Mouse (Mus musculus): Measurements from ENCODE around the gene Mical2.
A peak's percentile ranks its signal among the peaks of the same experiment; 100 is the strongest.

Gene Mical2

DNA sequence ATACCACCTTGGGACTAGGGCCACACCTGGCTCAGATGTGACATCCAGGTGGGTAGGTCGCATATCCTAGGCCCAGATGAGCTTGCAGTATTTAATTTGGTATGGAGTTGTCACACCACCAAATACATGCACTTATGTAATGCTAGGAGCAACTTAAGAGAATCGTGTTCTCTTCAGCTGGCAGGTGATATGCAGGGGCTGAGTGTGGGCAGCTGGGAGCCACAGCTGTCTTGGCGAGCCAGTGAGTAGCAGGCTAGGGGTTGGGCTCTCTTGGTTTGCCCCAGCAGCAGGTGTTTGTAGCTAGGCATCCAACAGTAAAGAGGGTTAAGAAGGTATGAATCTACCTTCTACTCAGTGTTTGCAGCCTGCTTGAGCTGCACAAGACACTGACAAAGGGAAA is 49.4 kb downstream of the Mical2 start:
- no peak for DNase-seq (ENCODE audit: low read depth, low spot score)

DNA sequence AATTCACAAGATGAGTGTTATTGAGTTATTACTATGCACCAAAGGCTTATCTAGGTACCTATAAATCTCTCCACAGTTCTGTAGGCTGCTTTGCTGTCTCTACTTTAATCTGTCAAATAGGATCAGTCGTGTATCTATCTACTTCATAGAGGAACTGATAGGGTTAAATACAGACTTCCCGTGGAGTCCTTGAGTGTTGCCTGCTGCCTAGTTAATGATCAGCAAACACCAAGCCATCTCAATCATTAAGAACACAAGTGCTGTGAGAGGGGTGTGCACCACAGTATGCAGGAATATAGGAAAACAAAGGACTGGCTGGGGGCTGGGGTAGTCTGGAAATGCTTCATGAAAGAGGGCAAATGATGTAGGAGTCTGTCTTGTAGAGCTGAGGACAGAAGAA is 50.2 kb downstream of the Mical2 start:
- no peak for DNase-seq (ENCODE audit: low read depth, low spot score)

DNA sequence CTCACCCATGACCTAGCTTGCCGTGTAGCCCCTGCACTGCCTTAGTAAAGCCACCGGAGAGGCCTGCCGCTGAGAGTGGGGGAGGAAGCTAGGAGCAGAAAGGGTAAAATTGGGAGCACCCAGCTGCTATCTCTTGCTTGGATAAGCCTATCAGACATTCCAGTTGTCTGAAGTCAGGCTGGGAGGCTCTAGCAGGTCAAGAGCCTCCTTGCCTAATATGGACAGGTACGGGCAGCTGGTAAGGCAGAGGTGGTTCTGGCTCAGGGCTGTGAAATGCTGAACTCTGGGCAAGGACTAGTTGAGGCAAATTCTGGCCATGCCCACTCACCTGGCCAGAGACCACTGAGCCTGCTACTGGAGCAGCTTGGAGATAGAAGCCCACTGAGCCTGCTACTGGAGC is 51.2 kb downstream of the Mical2 start:
- no peak for DNase-seq (ENCODE audit: low read depth, low spot score)

DNA sequence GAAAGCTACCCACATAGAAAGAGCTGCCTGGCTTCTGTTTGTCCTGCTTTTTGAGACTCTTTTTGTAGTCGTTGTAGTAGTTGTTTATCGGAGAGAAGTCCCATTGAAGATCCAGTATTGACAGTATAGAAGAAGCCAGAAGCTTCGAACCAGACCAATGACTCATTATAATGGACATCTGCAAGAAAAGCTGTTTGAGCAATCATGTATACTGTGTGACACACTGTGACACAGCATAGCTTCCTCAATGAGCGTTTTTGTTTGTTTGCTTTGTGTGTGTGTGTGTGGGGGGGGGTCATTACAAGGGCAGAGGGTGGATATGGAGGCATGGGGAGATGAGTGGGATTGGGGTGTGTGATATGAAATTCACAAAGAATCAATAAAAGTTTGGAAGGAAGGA is 53.0 kb downstream of the Mical2 start:
- DNase-seq (ENCODE audit: low read depth, low spot score): no peak

DNA sequence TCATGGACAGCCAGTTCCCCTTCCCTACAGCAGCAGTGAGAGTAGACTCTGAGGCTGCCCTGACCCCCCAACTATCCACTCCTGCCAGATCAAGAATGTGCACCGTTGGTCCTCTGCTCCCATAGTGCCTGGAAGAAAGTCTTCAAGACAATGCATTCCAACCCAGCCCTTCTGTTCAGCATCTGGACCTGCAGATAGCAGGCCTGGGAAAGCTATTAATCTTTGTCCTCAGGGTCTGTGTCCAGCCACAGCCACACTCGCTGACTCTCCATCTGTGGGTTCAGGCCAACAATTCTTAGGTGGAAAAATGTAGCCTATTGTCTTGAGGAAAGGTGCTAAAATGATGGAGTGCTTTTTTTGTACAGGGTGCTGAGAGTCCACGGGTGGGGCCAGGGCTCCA is 54.8 kb downstream of the Mical2 start:
- DNase-seq (ENCODE audit: low read depth, low spot score): no peak

DNA sequence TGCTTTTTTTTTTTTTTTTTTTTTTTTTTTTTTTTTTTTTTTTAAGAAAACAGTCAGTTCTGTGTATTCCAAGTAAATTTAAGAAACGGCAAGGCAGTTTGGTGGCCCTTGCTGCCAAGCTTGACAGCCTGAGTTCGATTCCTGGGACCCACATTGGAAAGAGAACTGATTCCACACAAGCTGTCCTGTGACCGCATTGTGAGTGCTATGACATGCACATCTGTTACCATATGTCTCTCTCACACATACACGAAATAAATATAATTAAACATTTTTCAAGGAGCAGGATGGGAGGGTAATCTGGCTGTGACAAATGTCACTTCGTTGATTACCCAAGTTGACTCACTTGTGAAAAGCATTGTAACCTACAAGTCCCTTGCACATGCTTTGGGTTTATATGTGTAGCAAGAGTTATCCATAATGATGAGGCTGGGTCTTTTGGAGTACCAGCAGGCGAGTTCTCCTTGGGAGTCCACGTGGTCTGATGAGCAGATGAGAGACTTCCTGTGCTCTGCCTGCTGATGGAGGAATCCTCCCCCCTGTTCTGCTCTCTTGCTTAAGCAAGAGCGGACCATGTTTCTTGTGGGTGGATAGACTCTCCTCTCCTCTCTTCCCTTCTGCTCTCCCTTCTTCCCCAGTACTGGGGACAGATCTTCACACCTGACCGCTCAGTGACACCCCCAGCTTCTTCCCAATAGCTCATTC is 58.1 kb downstream of the Mical2 start:
- no peak for DNase-seq (ENCODE audit: low read depth, low spot score)

DNA sequence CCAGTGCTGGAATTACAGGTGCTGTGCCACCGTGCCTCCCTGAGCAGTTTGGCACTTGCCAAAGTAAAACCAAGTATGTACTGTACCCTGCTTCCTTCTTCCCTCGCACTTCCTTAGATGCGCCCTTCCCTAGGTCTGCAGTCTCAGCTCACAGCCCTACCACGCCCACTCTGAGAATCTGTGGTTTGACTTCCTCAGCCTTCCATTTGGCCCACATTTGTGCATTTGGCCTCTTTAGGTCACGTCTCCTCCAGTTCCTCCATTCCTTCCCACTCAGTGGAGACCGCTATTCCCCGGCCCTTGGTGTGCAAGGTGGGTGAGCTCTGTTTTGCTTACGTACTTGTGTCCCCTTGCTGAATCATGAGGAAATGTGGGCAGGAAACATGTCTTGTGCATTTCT is 59.9 kb downstream of the Mical2 start:
- DNase-seq (ENCODE audit: low read depth, low spot score): no peak

DNA sequence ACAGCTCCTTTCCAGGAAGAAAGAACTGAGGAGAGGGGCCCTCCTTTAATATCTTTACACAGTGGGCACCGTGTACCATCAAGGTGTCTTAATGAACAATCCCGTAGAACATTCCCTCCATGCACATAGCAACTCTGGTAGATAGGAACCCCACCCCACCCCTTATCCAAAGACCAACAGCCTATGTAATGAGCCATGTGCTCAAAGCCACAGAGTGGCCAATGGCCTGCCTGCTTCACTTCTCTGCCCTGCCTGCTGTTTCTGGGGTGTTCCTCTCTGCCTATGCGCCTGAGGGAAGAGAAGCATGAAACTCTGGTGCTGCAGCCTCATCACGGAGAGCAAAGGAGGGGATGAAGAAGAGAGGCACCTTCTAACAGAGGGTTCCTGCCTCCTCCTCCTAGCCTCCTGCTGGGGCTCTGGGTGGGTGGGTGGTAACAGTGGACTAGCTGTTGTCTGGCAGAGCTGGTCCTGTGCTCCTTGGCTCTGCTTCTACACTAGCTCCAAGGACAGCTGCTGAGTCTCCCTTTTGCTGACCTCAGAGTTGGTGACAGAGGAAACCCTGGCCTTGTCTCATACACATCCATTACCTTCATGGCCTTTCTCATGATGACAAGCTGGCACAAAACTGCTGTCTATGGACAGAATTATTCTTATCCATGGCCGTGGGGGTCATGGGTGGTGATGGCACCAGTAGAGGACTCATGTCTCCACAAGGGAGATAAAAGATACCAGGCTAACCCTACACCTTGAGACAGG is 62.9 kb downstream of the Mical2 start:
- no peak for DNase-seq (ENCODE audit: low read depth, low spot score)

DNA sequence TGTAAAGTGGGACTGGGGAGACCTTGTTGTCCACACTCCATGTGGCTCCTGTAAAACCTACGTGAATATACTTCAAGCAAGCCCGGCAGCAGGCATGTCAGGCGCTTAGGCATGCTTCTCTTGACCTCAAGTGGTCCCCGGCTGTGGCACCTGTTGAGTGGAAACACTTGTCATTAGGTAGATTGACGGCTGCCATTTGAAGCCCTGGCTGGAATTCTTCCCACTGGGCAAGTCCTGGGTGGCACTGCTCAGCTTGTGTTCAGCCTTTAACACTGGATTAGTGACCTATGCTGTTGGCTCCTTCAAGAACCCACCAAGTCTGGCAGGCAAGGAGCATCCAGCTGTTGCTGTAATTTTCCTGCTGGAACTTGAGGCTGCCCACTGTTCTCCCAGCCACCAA is 63.9 kb downstream of the Mical2 start:
- peak; percentile 14 for DNase-seq (ENCODE audit: low read depth, low spot score)

DNA sequence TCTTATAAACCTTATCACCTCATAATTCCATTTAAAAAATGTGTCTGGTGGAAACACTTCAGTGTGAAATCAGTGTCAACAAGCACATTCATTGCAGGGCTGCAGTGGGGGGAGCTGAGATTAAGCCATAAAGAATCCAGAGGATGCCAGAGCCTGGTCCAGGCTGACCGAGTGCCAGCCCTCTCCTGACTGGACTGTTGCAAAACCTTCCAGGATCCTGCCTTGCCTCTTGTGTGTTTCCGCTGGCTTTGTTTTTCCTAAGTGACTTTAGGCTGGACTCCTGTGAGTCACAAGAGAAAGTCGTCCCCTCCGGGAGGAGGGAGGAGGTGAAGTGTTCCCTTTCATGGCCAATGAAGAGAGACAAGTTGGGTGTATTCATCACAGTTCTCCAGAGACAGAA is 64.3 kb downstream of the Mical2 start:
- DNase-seq (ENCODE audit: low read depth, low spot score): no peak

DNA sequence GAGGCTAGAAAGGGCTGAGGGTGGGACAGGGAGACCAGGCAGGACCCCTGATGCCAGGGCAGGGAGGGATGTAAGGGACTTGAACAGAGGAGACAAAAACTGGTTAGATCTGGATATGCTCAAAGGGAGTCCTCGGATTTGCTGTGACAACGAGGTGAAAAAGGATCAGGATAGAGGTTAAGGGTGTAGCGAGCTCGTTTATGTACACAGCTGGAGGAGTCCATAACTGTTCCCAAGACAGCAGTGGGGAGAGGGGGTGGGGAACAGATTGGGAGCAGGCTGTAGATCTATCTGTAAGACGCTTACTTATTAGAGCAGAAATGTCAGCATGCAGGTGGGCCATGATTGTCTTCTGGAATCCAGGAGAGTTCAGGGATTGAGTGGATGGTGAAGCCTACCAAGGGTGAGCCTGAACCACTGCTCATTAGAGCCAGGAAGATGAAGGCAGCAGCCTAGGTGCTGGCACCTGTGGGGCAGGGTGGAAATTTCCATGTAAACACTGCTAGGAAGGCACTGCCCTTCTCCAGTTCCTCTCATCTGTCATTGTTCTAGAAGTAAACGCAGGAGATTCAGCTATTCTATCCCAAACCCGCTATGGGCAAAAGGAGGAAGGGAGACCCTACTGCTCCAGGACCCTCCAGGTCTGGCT is 67.9 kb downstream of the Mical2 start:
- DNase-seq (ENCODE audit: low read depth, low spot score): no peak

DNA sequence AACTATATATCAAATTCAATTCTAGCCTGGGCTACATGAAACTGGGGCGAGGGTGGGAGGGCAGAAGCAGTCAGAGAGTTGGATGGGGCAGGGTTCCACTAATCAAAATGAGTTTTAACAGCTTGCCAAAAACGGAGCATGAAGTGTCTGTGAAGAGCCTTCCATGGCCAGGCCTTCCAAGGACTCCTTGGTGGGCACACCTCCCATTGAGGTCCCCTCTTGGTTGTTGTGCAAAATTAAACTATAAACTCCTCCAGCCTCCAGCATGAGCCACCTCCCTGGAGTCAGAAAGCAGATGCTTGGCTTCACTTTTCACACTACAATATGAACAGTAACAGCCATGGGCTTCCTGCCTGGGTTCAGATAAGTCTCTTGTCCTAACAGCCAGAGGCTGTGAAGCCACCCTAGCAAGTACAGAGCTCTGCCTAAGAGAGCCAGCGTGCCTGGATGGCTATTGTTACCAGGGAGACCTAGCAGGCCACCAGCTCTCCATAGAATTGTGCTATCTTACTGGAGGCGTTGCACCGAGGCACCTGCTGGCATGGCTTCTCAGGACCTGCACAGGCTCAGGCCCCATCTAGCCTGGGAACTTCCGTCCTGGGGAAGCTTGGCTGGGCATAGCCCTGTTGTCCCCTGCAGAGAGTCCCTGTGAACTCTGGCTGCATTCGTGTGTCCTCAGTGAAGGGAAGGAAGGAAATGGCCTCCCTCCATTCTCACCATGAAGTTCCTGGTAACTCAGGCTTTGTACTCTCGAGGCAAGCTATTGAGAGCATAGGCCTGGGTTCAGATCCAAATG is 70.0 kb downstream of the Mical2 start:
- DNase-seq (ENCODE audit: low read depth, low spot score): no peak

DNA sequence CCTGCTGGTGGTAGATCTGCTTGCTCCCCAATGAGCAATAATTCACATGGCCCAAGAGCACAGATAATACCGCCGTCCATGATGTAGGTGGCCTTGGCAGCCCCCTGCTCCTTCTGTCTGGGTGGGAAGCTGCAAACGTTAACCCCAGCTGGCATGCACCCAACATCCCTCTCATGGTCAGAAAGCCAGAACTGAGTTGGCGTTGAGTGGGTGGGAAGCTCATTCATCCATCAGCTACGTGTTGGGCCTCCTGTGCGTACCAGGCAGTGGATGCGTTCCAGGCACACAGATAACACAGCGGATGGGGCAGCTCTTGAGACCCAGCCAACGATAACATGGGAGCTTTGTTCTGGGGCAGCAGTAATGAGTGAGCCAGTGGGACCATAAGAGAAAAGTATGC is 72.4 kb downstream of the Mical2 start:
- DNase-seq (ENCODE audit: low read depth, low spot score): no peak

DNA sequence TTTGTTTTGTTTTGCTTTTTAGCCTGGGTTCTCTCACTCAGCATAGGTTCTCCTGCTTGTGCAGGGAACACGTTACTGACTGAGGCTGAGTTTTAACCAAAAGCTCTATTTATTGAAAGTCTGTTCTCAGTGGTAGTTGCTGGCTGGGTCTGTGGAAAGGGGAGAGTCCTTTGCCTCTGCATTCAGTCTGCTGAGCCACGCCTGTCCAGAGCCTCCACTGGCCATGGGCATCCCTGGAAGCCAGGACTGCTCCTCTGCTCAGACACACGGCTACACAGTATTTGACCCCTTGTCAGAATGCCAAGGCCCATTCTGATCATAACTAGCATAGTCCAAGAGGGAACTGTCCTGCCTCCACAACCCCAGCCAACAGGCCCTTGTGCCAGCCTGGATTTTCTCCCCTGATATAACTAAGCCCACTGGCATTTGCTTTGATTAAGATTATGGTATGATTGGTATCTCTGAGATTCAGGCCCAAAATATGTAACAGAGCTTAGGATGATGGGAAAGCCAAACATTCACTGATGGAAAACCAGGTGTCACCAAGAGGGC is 73.3 kb downstream of the Mical2 start:
- DNase-seq (ENCODE audit: low read depth, low spot score): no peak

DNA sequence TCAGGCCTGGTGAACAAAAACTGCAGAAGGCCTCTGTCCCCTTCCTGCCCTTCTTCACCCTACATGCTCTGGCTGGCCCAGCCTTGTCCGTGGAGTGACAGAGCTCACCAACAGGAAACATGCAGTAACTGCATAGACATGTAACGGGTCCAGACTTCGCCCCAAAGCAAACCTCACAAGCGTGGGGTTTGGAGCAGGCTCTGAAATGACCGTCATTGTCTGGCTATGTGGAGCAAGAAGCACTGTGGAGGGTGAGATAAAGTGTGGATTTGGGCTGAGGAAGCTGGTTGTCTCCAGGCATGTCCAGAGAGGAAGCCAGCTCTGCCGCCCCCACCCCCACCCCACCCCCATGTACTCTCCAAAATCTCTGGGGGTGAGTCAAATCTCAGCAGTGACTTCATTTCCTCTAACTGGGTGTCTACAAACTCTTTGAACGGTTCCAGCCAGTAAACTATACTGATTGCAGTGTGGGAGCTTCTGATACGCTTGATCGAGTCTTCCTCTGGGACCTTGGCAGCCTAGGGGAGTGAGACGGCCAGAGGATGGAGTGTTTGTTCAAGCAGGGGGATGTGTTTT is 74.0 kb downstream of the Mical2 start:
- DNase-seq (ENCODE audit: low read depth, low spot score): no peak

DNA sequence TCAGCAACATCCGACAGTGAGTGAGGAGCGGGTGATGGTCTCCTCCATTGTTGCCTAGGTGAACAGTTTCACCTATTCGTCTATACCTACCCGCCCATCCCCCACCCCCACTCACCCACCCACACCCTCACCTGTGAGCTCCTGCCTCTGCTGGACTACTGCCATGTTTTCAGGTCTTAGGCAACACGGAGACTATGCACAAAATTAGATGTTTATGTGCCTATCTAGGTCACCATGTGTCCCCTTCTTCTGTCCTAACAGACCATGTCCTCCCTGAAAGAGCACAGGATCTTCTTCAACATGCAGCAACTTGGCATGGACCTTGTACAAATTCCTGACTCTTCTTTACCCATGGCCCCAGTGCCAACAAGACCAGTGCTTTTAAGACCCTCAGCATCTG is 74.5 kb downstream of the Mical2 start:
- no peak for DNase-seq (ENCODE audit: low read depth, low spot score)

DNA sequence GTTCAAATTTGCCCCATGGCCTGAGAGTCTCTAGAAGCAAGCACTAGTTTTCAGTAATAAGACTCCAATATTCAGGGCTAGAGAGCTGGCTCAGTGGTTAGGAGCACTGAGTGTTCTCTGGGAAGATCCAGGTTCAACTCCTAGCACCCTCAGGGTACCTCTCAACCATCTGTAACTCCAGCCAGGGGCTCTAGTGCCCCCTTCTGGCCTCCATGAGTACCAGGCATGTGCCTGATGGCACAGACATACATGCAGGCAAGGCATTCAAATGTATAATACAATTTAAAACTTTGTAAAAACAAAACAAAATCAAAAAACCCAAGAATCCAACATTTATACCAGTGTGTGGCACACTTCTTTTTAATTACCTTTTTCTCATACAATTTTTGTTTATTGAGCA is 75.4 kb downstream of the Mical2 start:
- no peak for DNase-seq (ENCODE audit: low read depth, low spot score)

DNA sequence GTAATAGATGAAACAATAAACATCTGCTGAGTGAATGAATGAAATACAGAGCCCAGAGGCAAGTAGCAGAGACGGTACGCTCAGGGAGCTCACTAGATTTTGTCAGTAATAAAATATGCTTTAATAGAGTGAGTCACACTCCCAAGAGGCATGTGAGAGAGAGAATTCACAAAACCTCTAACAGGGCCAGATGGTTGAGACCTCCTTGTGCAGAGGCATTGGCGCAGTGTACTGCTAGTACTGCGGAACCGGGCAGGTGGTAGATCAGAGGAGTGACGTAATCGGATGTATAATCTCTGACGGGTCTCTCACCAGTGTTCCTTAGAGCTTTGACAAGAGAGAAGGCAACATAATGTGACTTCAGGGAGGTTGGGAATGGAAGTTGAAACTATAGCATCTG is 78.7 kb downstream of the Mical2 start:
- no peak for DNase-seq (ENCODE audit: low read depth, low spot score)

DNA sequence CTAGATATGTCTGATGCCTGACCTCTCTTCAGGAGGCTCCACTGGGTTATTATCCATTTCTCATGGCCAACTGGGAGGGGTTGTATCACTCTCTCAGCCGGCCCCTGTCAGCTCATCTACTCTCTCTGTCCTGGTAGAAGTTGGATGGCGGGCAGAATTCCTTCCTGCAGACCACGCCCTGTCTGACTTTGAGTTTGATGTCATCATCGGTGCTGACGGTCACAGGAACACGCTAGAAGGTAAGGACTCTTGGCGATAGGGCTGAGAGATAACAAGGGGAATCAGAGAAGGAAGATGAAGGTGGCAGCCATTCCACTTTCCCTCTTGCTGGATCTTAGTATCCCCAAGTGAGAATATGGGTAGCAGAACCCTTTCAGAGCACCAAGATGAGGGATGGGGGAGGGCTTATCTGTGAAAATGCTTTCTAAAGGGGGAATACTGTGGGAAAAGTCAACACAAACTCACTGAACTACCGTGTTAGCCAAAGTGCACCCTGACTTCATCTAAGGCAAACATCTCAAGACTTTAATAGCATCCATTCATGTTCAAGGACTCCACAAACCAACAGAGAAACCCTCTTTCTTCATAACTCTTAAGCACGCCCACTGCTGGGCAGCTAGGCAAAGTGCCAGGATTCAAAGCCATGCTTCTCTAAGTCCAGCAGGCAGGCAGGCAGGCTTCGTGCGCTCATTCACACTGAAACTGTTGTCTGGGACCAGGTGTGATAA is 83.8 kb downstream of the Mical2 start:
- DNase-seq (ENCODE audit: low read depth, low spot score): no peak

DNA sequence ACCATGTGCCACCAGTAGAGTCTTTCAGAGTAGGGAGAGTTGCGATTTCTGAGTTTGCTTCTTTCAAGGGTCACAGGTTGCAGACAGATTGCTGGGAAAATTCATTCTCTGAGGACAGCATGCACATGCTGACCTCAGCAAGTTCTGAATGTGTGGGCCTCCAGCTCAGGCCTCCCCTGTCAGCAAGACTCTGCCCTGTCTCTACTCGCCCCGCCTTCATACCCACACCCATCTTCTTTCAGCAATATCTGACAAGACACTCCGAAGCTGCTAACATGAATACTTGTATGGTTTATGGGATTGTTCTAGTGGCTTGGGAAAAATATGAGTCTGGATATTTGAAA is 84.3 kb downstream of the Mical2 start:
- DNase-seq (ENCODE audit: low read depth, low spot score): no peak

DNA sequence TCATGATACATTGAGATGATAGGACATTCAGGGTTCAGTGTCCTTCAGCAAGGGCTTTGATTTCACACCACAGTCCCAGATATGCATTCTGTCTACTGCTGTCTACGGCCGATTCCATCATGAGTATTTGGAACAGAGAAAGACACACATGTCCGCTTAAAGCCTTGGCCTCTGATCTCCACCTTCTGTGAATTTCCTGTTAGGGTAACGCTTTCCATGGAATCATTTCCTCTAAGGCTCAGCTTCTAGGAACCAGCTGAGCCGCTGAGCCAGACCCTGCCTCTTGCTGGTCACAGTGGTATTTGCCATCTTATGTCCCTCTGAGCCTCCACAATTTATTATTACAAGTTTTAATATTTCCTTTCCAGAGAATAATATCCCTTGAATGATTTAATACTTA is 87.6 kb downstream of the Mical2 start:
- DNase-seq (ENCODE audit: low read depth, low spot score): no peak
